Mouse (Mus musculus) embryonic facial prominence, embryonic 13.5 days (tissue): ENCODE measurements around the gene Mms19. TPM values are rescaled to one million over a fixed set of nuclear protein-coding genes. Genes with fewer than 3 reads are reported as not detected.

Source experiments
- ATAC-seq: fragments of 200-750 bp; cut with Nextera tagmentation; 2 replicates; pipeline ENCODE4 v1.8.0; 2017; ENCODE audit warnings: low read depth; ENCODE audit not compliant: insufficient number of reproducible peaks, insufficient read depth, low FRiP score, low TSS enrichment
- H3K27ac ChIP-seq: fragments of 300-500 bp; sonication (generic); 2 replicates; pipeline ENCODE4 v1.5.1; 2015; ENCODE audit warnings: moderate library complexity, mild to moderate bottlenecking, inconsistent platforms
- H3K27me3 ChIP-seq: fragments of 300-500 bp; sonication (generic); 2 replicates; pipeline ENCODE4 v1.6.1; 2015; ENCODE audit warnings: mild to moderate bottlenecking, inconsistent platforms
- H3K36me3 ChIP-seq: fragments of 300-500 bp; sonication (generic); 2 replicates; pipeline ENCODE4 v1.6.1; 2015; ENCODE audit warnings: mild to moderate bottlenecking, inconsistent platforms
- H3K4me1 ChIP-seq: fragments of 300-500 bp; sonication (generic); 2 replicates; pipeline ENCODE4 v1.6.1; 2015; ENCODE audit warnings: inconsistent platforms
- H3K4me2 ChIP-seq: fragments of 300-500 bp; sonication (generic); 2 replicates; pipeline ENCODE4 v1.6.1; 2015; ENCODE audit warnings: moderate library complexity, mild to moderate bottlenecking, inconsistent platforms
- H3K4me3 ChIP-seq: fragments of 300-500 bp; sonication (generic); 2 replicates; pipeline ENCODE4 v1.5.1; 2015; ENCODE audit warnings: mild to moderate bottlenecking, inconsistent platforms
- H3K9ac ChIP-seq: fragments of 300-500 bp; sonication (generic); 2 replicates; pipeline ENCODE4 v1.6.1; 2015; ENCODE audit warnings: mild to moderate bottlenecking, inconsistent platforms
- H3K9me3 ChIP-seq: fragments of 300-500 bp; sonication (generic); 2 replicates; pipeline ENCODE4 v1.6.1; 2016; ENCODE audit warnings: inconsistent platforms
- WGBS: fragments of 180-500 bp; shearing (Covaris S2); methylation state at CpG from one replicate; pipeline ENCODE4 v1.1.7; 2015; ENCODE audit warnings: mixed read lengths; 5-methylcytosine and 5-hydroxymethylcytosine counted together
- polyA plus RNA-seq: library from polyadenylated mRNA; unstranded; fragments of >200 nt; fragmentation: Nextera tagmentation; extraction: Ambion mirVana; gene quantifications from 2 replicates; pipeline ENCODE4 v1.2.1, GENCODE M21; 2015

Mms19 gene
- polyA plus RNA-seq: 41.2 and 41.7 TPM in 2 replicates

DNA sequence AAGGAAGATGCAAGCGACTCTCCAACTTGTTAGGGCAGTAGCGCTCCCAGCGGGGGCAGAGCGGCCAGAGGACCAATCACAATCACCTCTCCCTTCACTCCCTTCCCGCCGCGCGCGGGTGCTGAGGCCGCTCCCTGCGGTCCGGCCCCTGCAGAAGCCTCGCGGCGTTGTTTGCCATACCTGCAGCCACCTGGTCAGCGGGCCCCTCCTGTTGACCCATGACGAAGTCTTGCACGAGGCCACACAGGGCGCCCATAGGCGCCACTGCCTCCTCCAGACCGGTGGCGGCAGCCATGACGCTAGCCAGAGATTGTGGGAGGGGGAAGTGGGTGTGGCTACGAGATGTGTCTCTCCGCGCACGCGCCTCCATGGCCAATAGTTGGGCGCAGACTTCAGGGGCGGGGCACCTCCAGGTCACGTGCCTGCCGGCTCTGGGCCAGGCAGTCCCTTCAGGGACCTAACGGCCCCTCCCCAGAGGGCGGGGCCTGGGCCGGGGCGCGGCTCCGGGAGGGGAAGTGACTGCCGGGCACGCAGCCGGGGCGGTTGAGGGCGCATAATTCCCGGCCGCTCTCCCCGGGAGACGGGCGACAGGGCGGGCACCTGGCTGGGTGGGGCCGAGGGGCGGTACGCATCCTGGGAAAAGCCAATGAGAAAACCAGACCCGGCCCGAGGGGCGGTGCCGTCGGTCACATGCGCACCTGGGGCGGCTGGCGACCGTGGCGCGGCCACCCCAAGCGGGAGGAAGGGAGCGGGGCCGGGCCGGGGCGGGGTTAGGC is at the start of gene Mms19:
TSS of gene Mms19 (minus strand) at position 339 of the 776 bp plus-strand sequence.
- peak within 1 kb of the TSS; percentile 89 for H3K9ac ChIP-seq
- peaks cover 42% of the 10 kb centered on the region for H3K4me1 ChIP-seq
- ATAC-seq: peak; percentile 96
- H3K27ac ChIP-seq: peak within 1 kb of the TSS; percentile 89
- peak within 1 kb of the TSS; percentile 79 for H3K4me2 ChIP-seq
- no peaks in the 10 kb centered on the region for H3K36me3 ChIP-seq
- no peaks in the 10 kb centered on the region for H3K27me3 ChIP-seq
- under 1% methylated on average over 68 of the region's 68 CpGs for WGBS
- H3K9me3 ChIP-seq: no peaks in the 10 kb centered on the region
- H3K4me3 ChIP-seq: peak within 1 kb of the TSS; percentile 88

DNA sequence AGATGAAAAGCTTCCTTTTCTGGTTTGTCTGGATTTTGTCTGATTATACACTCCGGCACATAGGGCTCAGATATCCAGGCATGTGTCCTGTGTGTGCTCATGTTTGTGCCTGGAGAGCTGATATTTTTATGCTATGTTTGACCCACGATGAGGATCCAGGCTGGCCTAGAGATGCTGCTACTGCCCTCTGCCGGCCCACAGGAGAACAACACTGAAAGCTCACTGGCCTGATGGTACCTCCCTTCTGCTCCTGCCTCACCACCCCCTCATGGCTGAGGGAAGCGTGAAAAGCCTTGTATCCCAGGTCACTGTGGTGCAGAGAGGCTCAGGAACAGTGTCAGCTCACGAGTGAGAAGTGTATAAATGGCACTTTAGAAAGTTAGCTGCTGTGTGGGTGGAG is 45.2 kb upstream of the Mms19 start:
- no peak overlapping the region for H3K4me2 ChIP-seq
- H3K4me3 ChIP-seq: no peak overlapping the region
- H3K36me3 ChIP-seq: no peaks in the 10 kb centered on the region
- no peak overlapping the region for H3K27ac ChIP-seq
- no peak overlapping the region for H3K9ac ChIP-seq
- ATAC-seq: no peak
- no peaks in the 10 kb centered on the region for H3K9me3 ChIP-seq
- peaks cover 21% of the 10 kb centered on the region for H3K4me1 ChIP-seq
- WGBS: 3% methylated on average over 5 of the region's 5 CpGs
- H3K27me3 ChIP-seq: no peaks in the 10 kb centered on the region

DNA sequence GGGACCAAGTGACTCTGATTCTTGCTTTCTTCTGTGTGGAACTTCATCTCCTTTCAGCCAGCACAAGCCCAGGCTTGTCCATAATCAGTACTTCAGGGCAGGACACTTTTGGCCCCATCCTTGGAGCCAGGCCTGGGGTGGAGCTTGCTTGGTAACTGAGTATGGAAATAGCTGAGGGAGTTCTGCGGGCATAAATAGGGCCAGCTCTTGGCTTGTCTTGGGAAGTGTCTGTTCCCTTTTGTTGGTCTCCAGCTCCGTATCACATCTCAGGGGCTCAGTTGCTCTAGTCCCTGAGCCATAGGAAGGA is 41.5 kb upstream of the Mms19 start:
- Histone ChIP-seq H3K36me3 (no peaks in the 10 kb centered on the region), H3K27me3 (no peaks in the 10 kb centered on the region), H3K9me3 (no peaks in the 10 kb centered on the region), H3K9ac (no peak overlapping the region), H3K4me1 (peaks cover 45% of the 10 kb centered on the region), H3K4me3 (no peak overlapping the region), H3K27ac (peak overlapping the region; percentile 55; the same call in 1 of the 2 replicates), H3K4me2 (no peak overlapping the region)
- WGBS: 69% methylated on average over 2 of the region's 2 CpGs
- ATAC-seq: no peak

DNA sequence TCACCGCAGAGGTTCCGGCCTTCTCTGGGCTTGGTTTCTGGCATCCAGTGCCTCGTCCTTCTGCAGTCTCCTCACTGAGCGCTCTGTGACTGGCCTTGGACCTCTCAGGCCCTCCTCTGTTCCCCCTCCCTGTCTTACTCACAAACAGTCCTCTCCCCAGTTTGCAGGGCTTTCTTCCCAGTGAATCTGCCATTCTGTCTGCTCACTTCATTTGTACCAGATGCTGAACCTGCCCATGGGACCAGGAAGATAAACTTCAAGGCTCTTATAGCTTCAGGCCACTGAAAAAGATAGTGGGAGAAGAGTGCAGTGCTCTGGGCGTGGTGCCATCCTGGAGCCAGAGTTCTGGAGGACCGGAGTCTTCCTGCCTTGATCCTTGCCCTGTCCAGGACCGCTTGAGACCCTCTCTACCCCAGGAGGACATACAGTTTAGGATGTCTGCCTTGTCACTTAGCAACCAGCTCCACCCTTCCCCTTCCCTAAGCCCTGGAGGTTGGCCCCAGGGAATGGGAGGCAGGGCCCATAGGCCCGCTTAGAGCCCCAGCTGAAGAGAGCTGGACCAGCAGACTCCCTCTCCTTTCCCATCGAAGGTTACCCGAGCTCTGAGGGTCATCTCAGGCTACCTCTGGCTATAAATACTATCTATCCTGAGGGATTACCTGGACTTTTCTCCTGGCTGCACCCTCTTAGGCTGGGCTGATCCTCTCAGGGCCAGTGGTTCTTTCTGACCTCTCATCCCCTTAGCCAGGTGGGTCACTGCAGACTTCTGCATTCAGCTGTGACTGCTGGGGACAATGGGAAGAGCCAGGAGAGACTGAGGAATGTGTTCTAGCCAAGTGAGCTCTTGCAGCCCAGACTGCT is 41.0 kb upstream of the Mms19 start:
- Histone ChIP-seq H3K27me3 (no peaks in the 10 kb centered on the region), H3K9me3 (no peaks in the 10 kb centered on the region), H3K4me1 (peaks cover 51% of the 10 kb centered on the region), H3K4me3 (no peak overlapping the region), H3K36me3 (no peaks in the 10 kb centered on the region), H3K9ac (no peak overlapping the region), H3K27ac (peak overlapping the region; percentile 55), H3K4me2 (no peak overlapping the region)
- 58% methylated on average over 10 of the region's 10 CpGs for WGBS
- no peak for ATAC-seq

DNA sequence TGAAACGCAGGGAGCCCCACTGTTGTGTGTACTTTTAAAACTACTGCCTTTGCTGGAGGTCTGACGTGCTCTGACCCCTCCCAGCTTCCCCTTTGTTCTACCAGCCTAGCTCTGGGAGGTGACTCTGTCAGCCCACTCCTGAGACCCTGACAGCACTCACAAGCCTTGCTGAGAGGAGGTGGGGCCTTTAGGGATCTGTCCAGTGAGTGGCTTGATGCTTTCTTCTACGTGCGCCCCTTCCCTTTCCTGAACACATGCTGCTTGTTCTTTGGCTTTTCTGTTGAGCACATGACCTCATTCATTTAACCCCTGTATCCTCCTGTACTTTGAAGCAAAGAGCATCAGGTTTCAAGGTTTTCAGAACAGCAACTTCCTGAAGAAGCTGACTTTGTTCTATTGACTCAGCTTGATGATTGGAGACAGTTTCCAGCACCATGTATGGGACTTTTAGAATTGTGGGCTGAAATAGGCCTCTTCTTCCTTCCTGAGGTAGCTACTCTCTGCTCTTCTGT is 38.1 kb upstream of the Mms19 start:
- no peak overlapping the region for H3K9ac ChIP-seq
- 31% methylated on average over 4 of the region's 4 CpGs for WGBS
- no peaks in the 10 kb centered on the region for H3K9me3 ChIP-seq
- peak overlapping the region; percentile 76 for H3K27ac ChIP-seq
- no peaks in the 10 kb centered on the region for H3K36me3 ChIP-seq
- no peaks in the 10 kb centered on the region for H3K27me3 ChIP-seq
- no peak overlapping the region for H3K4me3 ChIP-seq
- peaks cover 68% of the 10 kb centered on the region for H3K4me1 ChIP-seq
- no peak for ATAC-seq
- no peak overlapping the region for H3K4me2 ChIP-seq

DNA sequence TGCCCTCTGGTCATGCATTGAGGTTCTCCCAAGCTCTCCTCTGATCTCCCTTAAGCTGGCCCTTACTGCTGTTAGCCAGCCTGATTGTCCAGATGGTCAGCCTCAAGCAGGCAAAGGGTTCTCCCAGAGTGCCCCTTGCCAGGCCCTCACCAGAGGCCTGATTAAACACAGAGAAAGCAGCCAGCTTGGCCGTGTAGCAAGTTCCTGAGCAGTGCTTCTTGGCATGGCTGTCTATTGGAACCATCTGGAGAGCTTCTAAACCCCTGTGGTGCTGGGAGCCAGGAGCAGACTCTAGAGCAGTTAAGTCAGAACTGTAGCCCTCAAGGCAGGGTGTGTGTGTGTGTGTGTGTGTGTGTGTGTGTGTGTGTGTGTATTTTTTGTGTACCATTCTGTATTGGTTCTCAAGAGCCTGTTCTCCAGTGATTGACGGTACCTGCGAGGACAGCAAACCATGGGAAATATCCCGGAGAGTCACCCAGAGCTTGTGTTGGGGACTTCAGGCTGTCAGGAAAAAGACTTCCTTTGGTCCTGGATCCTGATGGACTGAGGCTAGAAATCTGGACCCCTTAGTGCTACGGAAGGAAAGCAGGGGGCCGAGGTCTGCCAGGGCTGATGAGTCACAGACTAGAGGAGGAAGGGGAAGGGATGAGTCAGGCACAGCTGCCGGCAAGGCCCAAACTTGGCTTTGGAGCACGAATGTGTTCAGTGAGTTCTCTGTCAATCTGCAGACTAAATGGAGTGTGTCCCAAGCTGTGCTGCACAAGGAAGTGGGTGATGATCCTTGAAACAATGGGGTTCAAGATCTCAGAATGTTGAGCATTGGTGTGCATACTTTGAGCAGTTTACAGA is 36.7 kb upstream of the Mms19 start:
- WGBS: 55% methylated on average over 8 of the region's 8 CpGs
- no peak for ATAC-seq

DNA sequence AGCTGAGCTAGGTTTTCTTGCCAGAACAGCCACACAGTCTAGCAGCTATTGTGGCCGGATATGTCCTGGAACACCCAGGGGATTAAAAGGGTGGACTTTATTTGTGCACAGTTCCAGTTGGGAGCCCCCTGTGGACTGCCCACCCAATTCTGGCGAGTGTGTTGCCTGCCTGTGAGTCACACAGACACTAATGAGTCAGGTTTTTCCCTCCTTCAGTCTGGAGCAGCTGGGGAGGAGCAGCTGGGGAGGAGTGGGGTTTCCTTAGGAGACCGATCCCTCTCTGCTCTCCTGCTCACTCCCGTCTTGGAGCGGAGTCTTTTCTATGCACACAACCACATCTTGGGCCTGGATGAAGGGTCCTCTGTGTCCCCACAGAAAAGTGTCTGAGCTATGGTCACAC is 35.9 kb upstream of the Mms19 start:
- WGBS: 55% methylated on average over 5 of the region's 5 CpGs
- Histone ChIP-seq H3K4me2 (no peak overlapping the region), H3K4me3 (no peak overlapping the region), H3K4me1 (peaks cover 60% of the 10 kb centered on the region), H3K9me3 (no peaks in the 10 kb centered on the region), H3K27ac (peak overlapping the region; percentile 76), H3K36me3 (no peaks in the 10 kb centered on the region), H3K9ac (peak overlapping the region; percentile 36; the same call in 1 of the 2 replicates), H3K27me3 (no peaks in the 10 kb centered on the region)
- ATAC-seq: no peak

More for the DNA sequence above, 36.7 kb upstream of the Mms19 start:
- H3K27ac ChIP-seq: peak overlapping the region; percentile 76
- H3K4me2 ChIP-seq: 0 out of 2 replicates have a peak overlapping the region, but pooled peaks have one; percentile 1
- H3K9me3 ChIP-seq: no peaks in the 10 kb centered on the region
- H3K36me3 ChIP-seq: no peaks in the 10 kb centered on the region
- no peaks in the 10 kb centered on the region for H3K27me3 ChIP-seq
- H3K4me3 ChIP-seq: no peak overlapping the region
- H3K4me1 ChIP-seq: peaks cover 67% of the 10 kb centered on the region
- H3K9ac ChIP-seq: 0 out of 2 replicates have a peak overlapping the region, but pooled peaks have one; percentile 36

DNA sequence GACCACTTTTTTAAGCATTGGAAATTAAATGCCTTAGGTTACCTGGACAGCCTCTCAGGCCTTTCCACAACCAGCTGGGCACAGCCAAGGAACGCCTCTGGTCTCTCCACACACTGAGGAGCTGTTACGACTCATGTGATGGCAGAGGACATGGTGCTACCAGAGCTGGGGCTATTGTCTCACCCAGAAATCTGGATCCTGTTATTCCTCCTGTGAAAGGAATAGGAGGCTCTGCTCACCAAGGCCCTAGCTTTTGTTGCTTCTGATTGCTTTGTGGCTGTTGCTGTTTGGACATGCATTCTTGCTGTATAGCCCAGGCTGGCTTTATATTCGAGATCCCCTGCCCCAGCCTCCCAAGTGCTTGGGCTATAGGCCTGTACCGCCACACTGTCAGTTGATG is 35.3 kb upstream of the Mms19 start:
- Histone ChIP-seq H3K27ac (peak overlapping the region; percentile 76), H3K4me1 (peaks cover 54% of the 10 kb centered on the region), H3K27me3 (no peaks in the 10 kb centered on the region), H3K9me3 (no peaks in the 10 kb centered on the region), H3K4me2 (no peak overlapping the region), H3K9ac (0 out of 2 replicates have a peak overlapping the region, but pooled peaks have one; percentile 12), H3K36me3 (no peaks in the 10 kb centered on the region), H3K4me3 (no peak overlapping the region)
- no peak for ATAC-seq
- WGBS: 55% methylated on average over 4 of the region's 4 CpGs

DNA sequence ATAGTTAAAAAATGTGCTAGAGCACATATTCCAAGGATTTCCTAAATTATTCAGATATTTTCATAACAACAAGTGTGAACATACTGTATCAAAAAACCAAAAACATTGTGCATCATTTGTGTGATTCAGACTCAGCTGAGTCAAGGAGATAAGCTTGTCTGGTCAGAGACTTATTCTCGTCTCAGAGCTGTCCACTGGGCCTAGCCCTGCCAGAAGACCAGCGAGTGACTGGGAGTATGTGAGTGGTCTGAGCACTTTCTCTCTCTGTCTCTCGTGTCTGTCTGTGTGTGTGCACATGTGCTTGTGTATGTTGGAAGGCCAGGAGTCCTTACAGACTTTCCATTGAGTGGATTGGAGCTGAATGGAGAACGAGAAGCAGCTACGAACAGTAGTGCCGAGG is 34.0 kb upstream of the Mms19 start:
- ATAC-seq: no peak
- Histone ChIP-seq H3K9ac (no peak overlapping the region), H3K27ac (peak overlapping the region; percentile 76; the same call in 1 of the 2 replicates), H3K9me3 (no peaks in the 10 kb centered on the region), H3K4me1 (peaks cover 55% of the 10 kb centered on the region), H3K36me3 (no peaks in the 10 kb centered on the region), H3K4me2 (no peak overlapping the region), H3K4me3 (no peak overlapping the region), H3K27me3 (no peaks in the 10 kb centered on the region)
- 82% methylated on average over 6 of the region's 6 CpGs for WGBS

DNA sequence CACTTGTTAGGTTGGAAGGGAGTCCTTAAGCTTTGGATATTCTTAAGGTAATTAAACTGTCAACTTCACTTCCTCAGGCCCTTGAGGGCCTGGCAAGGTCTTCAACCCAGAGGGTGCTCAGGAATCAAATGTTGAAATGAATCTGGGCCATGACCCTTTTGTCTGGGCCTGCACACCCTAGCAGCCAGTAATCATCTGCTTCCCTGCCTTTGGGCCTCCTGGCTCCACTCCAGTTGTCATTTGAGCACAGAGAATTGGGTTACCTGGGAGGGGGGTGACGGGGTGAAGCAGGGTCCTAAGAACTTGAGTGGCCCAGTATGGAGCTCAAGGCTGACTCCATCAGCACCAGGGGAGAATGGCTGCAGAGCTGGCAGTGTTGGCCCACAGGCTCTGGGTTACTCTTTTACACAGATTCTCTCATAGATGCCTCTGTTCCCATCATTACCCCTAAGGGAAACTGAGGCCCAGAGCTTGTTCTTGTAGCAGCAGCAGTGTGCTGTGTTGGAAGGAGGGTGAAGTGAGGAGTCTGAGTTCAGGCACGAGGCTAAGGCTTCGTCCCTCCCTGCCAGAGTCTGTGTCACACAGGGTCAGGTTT is 33.4 kb upstream of the Mms19 start:
- Histone ChIP-seq H3K27me3 (no peaks in the 10 kb centered on the region), H3K27ac (peak overlapping the region; percentile 39; the same call in 1 of the 2 replicates), H3K36me3 (no peaks in the 10 kb centered on the region), H3K4me3 (no peak overlapping the region), H3K9ac (no peak overlapping the region), H3K9me3 (no peaks in the 10 kb centered on the region), H3K4me1 (peaks cover 51% of the 10 kb centered on the region), H3K4me2 (no peak overlapping the region)
- ATAC-seq: no peak
- 72% methylated on average over 3 of the region's 3 CpGs for WGBS

DNA sequence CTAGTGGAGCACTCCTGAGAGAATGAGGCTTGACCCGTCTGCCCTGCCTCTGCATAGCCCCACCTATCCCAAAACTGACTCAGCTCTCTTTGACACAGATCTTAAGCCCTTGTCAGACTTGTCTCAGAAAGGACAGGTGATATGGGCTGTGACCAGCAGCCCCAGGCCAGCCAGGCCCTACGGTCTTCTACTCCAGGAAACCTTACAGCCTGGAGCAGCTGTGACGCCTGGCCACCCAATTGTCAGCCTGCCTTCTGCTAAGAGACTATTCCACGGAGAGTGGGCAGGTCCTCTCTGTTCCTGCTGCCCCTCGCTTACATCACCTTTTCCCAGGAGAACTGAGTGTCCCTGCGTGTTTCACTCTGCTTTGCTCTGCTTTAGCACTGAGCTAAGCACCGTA is 30.2 kb upstream of the Mms19 start:
- H3K4me2 ChIP-seq: no peak overlapping the region
- H3K27me3 ChIP-seq: no peaks in the 10 kb centered on the region
- H3K36me3 ChIP-seq: no peaks in the 10 kb centered on the region
- 74% methylated on average over 7 of the region's 7 CpGs for WGBS
- no peak overlapping the region for H3K4me3 ChIP-seq
- no peaks in the 10 kb centered on the region for H3K9me3 ChIP-seq
- H3K27ac ChIP-seq: no peak overlapping the region
- peaks cover 43% of the 10 kb centered on the region for H3K4me1 ChIP-seq
- ATAC-seq: no peak
- no peak overlapping the region for H3K9ac ChIP-seq
